Mouse (Mus musculus) heart, adult 2 months (tissue): ENCODE data around the gene Fgfr2. TPM values are rescaled to one million over a fixed set of nuclear protein-coding genes. Genes with fewer than 3 reads are reported as not detected.

Experiments
- DNase-seq, 2 experiments: peaks; one replicate each; pipeline ENCODE4 v3.0.0; 2021
- H3K27ac ChIP-seq: fragments of 200-600 bp; 2 replicates; pipeline ENCODE4 v1.8.1; 2022
- H3K27me3 ChIP-seq: fragments of 200-500 bp; 2 replicates; pipeline ENCODE4 v1.6.1; 2012; ENCODE audit warnings: mild to moderate bottlenecking, low read length, inconsistent platforms, mixed read lengths; ENCODE audit not compliant: control insufficient read depth, insufficient read depth
- H3K36me3 ChIP-seq: fragments of 200-500 bp; 2 replicates; pipeline ENCODE4 v1.6.1; 2012; ENCODE audit warnings: low read length, inconsistent platforms; ENCODE audit not compliant: control insufficient read depth, insufficient read depth
- H3K4me1 ChIP-seq: fragments of 200-500 bp; 2 replicates; pipeline ENCODE4 v1.6.1; 2011; ENCODE audit warnings: low read length; ENCODE audit not compliant: control insufficient read depth, insufficient read depth
- H3K4me3 ChIP-seq: fragments of 200-600 bp; 2 replicates; pipeline ENCODE4 v1.8.1; 2022
- H3K79me2 ChIP-seq: fragments of 200-500 bp; replicated peaks from 2 replicates; pipeline ENCODE4 v1.6.1; 2012; ENCODE audit warnings: mild to moderate bottlenecking, inconsistent platforms, low read length, moderate library complexity, mixed read lengths; ENCODE audit not compliant: control insufficient read depth, insufficient read depth
- H3K9ac ChIP-seq: fragments of 200-500 bp; 2 replicates; pipeline ENCODE4 v1.6.1; 2012; ENCODE audit warnings: low read depth, mild to moderate bottlenecking, control low read depth, inconsistent platforms, low read length, mixed read lengths
- CTCF ChIP-seq: fragments of 200-600 bp; IDR thresholded peaks from 2 replicates; pipeline ENCODE4 v1.8.1; 2022; ENCODE audit warnings: antibody characterized with exemption, mild to moderate bottlenecking, moderate library complexity
- EP300 ChIP-seq: fragments of 200-500 bp; IDR thresholded peaks from 2 replicates; pipeline ENCODE4 v1.6.1; 2011; ENCODE audit warnings: low read depth, low read length, control low read depth; ENCODE audit not compliant: insufficient read depth
- POLR2A ChIP-seq: fragments of 200-500 bp; IDR thresholded peaks from 2 replicates; pipeline ENCODE4 v1.6.1; 2011; ENCODE audit warnings: mild to moderate bottlenecking, low read depth, low read length, control low read depth; ENCODE audit not compliant: insufficient read depth
- WGBS: fragments of 180-500 bp; shearing (Covaris S2); methylation state at CpG from one replicate; pipeline ENCODE4 v1.1.7; 2018; 5-methylcytosine and 5-hydroxymethylcytosine counted together
- intact Hi-C: fragments of 180-260 bp; cut with DNase I; formaldehyde crosslinking; loops from one replicate; pipeline ENCODE4 v1.15.1; 2025
- polyA plus RNA-seq: library from polyadenylated mRNA; depleted of rRNA; stranded (reverse); fragments of >200 nt; gene quantifications from 2 replicates; pipeline ENCODE4 v1.2.3, GENCODE M21; 2012
- total RNA-seq, 2 experiments: library from RNA; stranded (reverse); gene quantifications; 2 replicates each; pipeline ENCODE4 v1.2.3; 2021

Fgfr2 gene
- total and polyA plus RNA-seq, 3 experiments = 1.1 to 2.0 (median 1.3) TPM

DNA sequence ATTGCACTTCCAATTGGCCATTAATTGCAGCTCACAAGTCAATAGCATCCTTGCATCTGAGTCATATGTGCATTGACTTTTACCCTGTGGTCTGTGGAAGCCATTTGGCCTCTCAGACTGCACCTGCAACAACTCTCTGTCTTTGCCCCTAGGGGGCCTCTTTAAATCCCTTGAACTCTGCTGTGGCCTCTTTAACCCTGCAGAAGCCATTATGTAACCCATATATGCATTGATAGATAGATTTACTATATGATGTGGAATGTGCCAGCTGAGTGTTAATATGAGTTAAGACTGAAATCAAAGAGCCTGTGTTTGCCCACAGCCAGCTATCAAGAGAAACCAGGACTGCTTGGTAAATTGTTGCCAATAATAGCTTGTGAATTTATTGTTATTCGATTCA is 924.3 kb downstream of the Fgfr2 start:
- H3K4me3 ChIP-seq = no peak overlapping the region
- H3K79me2 ChIP-seq = no peaks in the 10 kb centered on the region
- H3K9ac ChIP-seq = no peak overlapping the region
- TF ChIP-seq POLR2A = no peak
- WGBS = 73% methylated on average over 1 of the region's 1 CpGs
- H3K36me3 ChIP-seq = no peaks in the 10 kb centered on the region
- H3K27me3 ChIP-seq = no peaks in the 10 kb centered on the region
- DNase-seq = no peak
- H3K4me1 ChIP-seq = peaks cover 2% of the 10 kb centered on the region; the same call in 1 of the 2 replicates
- intact Hi-C loops = no loop called here
- H3K27ac ChIP-seq = no peak overlapping the region

DNA sequence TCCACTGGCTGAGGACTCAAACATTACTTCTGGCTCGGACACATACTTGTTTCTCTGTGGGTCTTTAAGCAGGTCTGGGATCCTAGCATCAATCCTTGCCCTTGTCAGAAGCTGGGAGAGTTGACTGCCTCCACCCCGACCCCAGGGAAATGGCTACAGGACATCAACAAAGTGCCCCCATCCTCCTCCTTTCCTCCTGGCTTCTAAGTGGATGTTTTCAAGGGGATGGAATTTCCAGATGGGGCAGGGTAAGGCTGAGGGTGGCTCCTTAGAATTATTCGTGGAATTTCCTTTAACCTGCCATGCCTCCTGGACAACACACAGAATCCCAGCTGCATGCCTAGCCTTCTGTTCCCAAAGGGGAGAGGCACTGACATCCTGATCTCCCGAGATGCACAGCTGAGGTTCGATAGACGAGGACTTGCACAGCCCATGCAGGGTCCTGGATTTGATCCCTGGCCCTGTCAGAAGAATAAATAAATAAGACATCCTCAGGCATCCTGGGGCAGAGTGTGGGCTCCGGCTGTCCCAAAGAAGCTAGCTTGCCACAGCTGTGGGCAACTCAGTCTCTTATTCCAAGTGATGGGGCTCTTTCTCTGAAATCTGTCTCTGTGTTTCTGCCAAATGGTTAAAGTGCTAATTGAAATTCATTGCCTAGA is 925.2 kb downstream of the Fgfr2 start:
- intact Hi-C loops = no loop called here
- H3K27me3 ChIP-seq = no peaks in the 10 kb centered on the region
- no peak for DNase-seq
- H3K4me3 ChIP-seq = no peak overlapping the region
- no peak overlapping the region for H3K9ac ChIP-seq
- 39% methylated on average over 7 of the region's 7 CpGs for WGBS
- H3K36me3 ChIP-seq = no peaks in the 10 kb centered on the region
- peaks cover 2% of the 10 kb centered on the region; the same call in 1 of the 2 replicates for H3K4me1 ChIP-seq
- TF ChIP-seq POLR2A (no peak), EP300 (peak; percentile 58; the same call in 1 of the 2 replicates)
- no peak overlapping the region for H3K27ac ChIP-seq
- no peaks in the 10 kb centered on the region for H3K79me2 ChIP-seq

DNA sequence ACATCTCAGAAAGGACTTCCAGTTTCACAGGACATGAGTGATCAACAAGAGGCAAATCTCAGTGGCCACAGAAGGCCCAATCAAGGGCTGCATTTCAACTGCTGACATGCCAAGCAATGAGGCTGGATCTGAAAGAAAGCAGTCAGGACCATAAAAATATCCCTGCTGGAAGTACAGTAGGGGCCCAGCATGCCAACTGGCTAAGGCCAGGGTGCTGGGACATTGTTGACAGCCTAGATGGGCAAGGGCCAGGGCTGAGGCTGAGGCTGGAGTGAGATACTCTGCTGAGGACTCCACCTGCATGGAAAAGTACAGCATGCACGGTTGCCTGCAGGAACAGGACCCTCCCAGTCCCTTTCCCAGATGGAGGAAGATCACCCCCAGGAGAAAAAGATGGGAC is 926.6 kb downstream of the Fgfr2 start:
- no peaks in the 10 kb centered on the region for H3K79me2 ChIP-seq
- intact Hi-C loops = no loop called here

DNA sequence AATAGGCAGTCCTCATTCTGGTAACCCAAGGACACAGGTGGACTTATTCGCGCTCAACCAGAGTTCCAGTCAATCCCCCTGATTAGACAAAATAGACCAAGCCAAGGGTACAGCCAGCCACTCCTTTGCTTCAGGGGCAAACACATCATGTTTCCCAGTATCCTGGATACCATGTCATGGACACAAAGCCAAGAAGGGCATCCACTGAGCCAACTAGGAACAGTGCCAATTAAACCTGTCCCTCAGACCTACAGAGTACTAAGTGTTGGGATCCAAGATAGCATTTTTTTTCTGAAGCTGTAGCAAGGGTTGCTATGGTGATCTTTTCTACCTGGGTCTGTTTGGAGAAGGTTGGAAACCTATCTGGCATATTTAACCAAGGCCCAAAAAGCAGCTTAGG is 929.5 kb downstream of the Fgfr2 start:
- intact Hi-C loops = no loop called here
- Histone ChIP-seq H3K27ac (no peak overlapping the region), H3K9ac (no peak overlapping the region), H3K4me1 (peaks cover 5% of the 10 kb centered on the region), H3K79me2 (no peaks in the 10 kb centered on the region), H3K36me3 (no peaks in the 10 kb centered on the region), H3K4me3 (no peak overlapping the region), H3K27me3 (no peaks in the 10 kb centered on the region)
- 53% methylated on average over 2 of the region's 2 CpGs for WGBS
- peak in 1 of 2 experiments; percentile 40 for DNase-seq
- no peak for TF ChIP-seq EP300
- no peak for TF ChIP-seq CTCF
- no peak for TF ChIP-seq POLR2A

More for the DNA sequence above, 926.6 kb downstream of the Fgfr2 start:
- TF ChIP-seq EP300 (peak; percentile 54; the same call in 1 of the 2 replicates), CTCF (no peak)
- H3K27me3 ChIP-seq = no peaks in the 10 kb centered on the region
- peaks cover 2% of the 10 kb centered on the region; the same call in 1 of the 2 replicates for H3K4me1 ChIP-seq
- H3K4me3 ChIP-seq = no peak overlapping the region
- WGBS = 45% methylated on average over 1 of the region's 1 CpGs
- DNase-seq = peak; percentile 61 to 76
- H3K27ac ChIP-seq = no peak overlapping the region
- no peak overlapping the region for H3K9ac ChIP-seq
- H3K36me3 ChIP-seq = no peaks in the 10 kb centered on the region

DNA sequence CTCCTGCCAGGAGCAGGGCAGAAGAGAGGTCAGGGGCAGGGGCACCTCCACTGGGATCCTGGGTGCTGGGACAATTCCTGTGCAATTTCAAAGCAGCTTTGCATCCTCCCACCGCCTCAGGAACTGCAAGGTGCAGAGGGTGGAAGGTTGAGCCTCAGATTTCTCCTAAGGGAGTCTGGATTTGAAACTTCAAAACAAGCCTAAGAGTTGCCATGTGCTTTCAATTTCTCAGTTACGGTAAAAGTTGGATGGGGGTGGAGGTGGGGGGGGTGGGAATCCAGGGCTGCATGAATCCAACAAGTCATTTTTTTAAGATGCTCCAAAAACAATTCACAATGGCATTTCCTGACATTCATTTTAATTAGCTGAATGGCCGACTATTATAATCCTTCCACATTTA is 935.7 kb downstream of the Fgfr2 start:
- no peak overlapping the region for H3K4me3 ChIP-seq
- DNase-seq = no peak
- no peak overlapping the region for H3K9ac ChIP-seq
- peaks cover 3% of the 10 kb centered on the region for H3K4me1 ChIP-seq
- no peaks in the 10 kb centered on the region for H3K36me3 ChIP-seq
- H3K79me2 ChIP-seq = no peaks in the 10 kb centered on the region
- H3K27ac ChIP-seq = no peak overlapping the region
- TF ChIP-seq POLR2A (no peak), CTCF (no peak), EP300 (no peak)
- H3K27me3 ChIP-seq = no peaks in the 10 kb centered on the region; the same call in 1 of the 2 replicates
- 43% methylated on average over 3 of the region's 3 CpGs for WGBS
- intact Hi-C loops = no loop called here

DNA sequence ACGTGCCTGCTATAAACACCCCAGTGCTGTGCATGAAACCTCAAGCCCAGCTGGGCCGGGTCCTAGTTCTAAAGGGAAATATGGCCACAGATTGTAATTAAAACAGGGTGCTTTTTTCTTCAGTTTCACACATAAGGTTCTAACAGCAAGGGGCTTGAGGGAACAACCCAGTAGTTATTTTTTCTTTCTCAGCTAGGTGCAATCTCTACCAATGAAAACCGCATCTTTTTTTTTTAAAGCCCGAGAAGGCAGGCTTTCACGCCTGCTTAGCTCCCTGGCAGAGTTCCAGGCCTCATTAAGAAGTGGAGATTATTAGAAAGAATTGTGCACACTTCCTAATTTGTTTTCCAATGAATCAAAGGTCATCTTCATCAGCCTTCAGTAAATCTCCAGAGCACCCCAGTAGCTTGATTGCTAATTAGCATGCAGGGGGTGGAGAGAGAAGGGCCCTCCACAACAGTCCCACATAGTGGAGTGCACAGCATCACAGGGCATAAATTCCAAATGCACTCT is 939.2 kb downstream of the Fgfr2 start:
- intact Hi-C loops = no loop called here
- H3K27ac ChIP-seq = no peak overlapping the region
- H3K4me1 ChIP-seq = no peaks in the 10 kb centered on the region; the same call in 1 of the 2 replicates
- no peaks in the 10 kb centered on the region; the same call in 1 of the 2 replicates for H3K27me3 ChIP-seq
- H3K79me2 ChIP-seq = no peaks in the 10 kb centered on the region
- H3K36me3 ChIP-seq = no peaks in the 10 kb centered on the region
- 57% methylated on average over 5 of the region's 5 CpGs for WGBS
- TF ChIP-seq EP300 = no peak
- no peak for TF ChIP-seq POLR2A
- H3K4me3 ChIP-seq = no peak overlapping the region
- no peak overlapping the region for H3K9ac ChIP-seq
- no peak for DNase-seq
